Mouse (Mus musculus) layer of hippocampus, postnatal 14 days (tissue): ENCODE results near the gene E330014E10Rik. TPM values are rescaled to one million over a fixed set of nuclear protein-coding genes. Genes with fewer than 3 reads are reported as not detected.
"Not testable (repeated sequence)": the region's sequence is repeated elsewhere in the genome, so short reads cannot be mapped to it uniquely, and the experiment has no call there.

Source experiments
- DNase-seq, 2 experiments: peaks; one replicate each; pipeline ENCODE4 v3.0.0; 2021 to 2022; ENCODE audit warnings: low spot score in 2 of 2, mixed read lengths in 1 of 2
- long read RNA-seq, 2 experiments: library from polyadenylated mRNA; stranded (forward); transcript quantifications; one replicate each; pipeline ENCODE4 v2.0.0; 2021
- total RNA-seq, 2 experiments: library from RNA; stranded (reverse); gene quantifications; 2 replicates each; pipeline ENCODE4 v1.2.3; 2021

Gene E330014E10Rik
- not detected for total RNA-seq
- long read RNA-seq, experiment 1: 0 reads
- long read RNA-seq, experiment 2: 0 reads

DNA sequence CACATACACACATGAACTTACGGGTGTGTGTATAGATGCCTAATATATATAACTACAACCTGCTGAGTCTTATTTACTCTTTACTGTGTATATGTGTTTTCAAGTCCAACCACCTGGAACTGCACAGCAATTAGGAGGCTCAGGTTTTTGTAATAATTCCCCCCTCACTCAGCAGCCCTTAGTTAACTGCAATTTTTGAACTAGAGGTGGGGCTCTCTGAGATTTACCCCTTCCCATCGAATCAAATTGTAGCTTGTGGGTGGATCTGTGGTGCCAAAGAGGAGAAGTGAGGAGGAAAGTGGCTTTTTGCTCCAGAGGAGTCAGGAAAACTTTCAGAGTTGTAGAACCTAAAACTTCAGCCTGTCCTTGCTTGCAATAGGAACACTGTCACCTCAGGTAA lies at the start of gene E330014E10Rik:
Gene E330014E10Rik, plus strand, starts transcription at position 301 of the 400 bp plus-strand sequence.
- not testable (repeated sequence) for DNase-seq

- not testable (repeated sequence) for DNase-seq
These were observed 39.7 kb upstream of the E330014E10Rik start, which contains the start of gene Gm7978 for GRCm38 (mm10) chr5:95736073-95736472. TSS of gene Gm7978 (minus strand) at chr5:95736173.

DNA sequence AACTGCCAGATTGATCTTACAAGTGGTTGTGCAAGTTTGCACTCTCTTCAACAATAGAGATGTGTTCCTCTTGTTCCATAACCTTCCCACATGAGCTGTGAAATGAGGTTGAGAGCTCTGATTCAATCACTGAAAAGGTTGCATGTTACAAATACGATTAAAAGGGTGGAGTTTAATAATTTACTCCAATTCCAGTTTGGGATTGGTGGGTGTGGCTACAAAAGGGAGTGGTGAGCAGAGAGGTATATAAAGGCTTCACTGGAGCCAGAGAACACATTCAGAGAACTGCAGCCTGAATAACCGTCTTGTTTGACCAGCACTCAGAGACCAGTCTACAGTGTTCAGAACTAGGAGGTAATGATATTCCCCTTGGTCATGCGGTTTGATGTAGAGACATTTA lies 34.1 kb upstream of the E330014E10Rik start, which contains the start of gene Gm7982:
Gene Gm7982, plus strand, starts transcription at position 301 of the 400 bp plus-strand sequence.
- DNase-seq: not testable (repeated sequence)

DNA sequence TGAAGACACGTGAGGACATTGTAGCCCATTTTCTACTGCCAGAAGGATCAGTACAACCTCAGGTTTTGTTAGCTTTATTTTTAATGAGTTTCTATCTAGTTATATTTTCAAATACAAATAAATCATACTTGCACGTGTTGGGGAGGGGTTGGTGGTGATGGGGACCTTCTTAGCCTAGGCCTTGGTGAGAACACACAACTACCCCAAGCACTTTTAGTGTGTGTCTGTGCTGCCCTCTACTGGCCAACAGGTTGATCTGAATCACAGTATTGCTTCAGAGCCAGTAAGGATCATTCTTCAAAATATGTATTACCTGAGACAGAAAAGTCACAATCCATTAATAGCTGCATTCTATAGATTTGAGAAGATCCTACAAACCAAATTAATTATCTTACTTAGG lies 35.1 kb downstream of the E330014E10Rik start:
- DNase-seq: peak in 1 of 2 experiments; percentile 4

GRCm38 (mm10) chr5:95836580-95836979 lies 60.8 kb downstream of the E330014E10Rik start:
- DNase-seq: no peak

DNA sequence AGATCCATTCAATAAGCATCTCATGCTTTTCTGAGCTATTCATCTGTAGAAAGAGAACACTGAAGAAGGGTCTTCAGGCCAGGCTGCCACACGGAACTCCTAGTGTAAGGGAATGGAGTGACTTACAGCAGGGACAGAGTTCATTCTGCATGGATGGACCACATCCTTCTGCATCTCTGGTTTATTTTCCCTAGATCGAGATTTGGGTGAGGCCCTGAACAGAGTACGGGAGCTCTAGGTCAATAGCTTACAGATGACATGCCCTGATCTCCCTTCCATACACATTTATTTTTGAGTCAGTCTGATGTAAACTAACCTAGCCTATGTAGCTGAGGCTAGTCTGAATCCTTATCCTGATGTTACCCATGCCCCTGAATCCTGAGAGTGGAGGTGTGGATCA lies 78.2 kb downstream of the E330014E10Rik start:
- no peak for DNase-seq

Other genes starting within 250 kb of the E330014E10Rik start
- gene Gm7971, start 181.1 kb upstream of the E330014E10Rik start, total RNA-seq: not detected
- gene Gm7978, start 39.8 kb upstream of the E330014E10Rik start, total RNA-seq: not detected
- gene Gm7982, start 34.0 kb upstream of the E330014E10Rik start, total RNA-seq: not detected
- not detected for gene Cxcl13, start 181.0 kb downstream of the E330014E10Rik start, total RNA-seq